Mouse (Mus musculus) heart, postnatal 0 days (tissue): ENCODE data around the gene Poc5. TPM values are rescaled to one million over a fixed set of nuclear protein-coding genes. Genes with fewer than 3 reads are reported as not detected.
A peak's percentile ranks its signal among the peaks of the same experiment; 100 is the strongest.

Experiments
- ATAC-seq: fragments of 200-750 bp; cut with Nextera tagmentation; 2 replicates; pipeline ENCODE4 v1.8.0; 2017; ENCODE audit warnings: low read depth, moderate number of reproducible peaks, moderate library complexity; ENCODE audit not compliant: insufficient read depth
- DNase-seq: peaks from one replicate; pipeline ENCODE4 v3.0.0-alpha.2; 2016; ENCODE audit warnings: low spot score
- H3K27ac ChIP-seq: fragments of 300-500 bp; sonication (generic); 2 replicates; pipeline ENCODE4 v1.5.1; 2014; ENCODE audit warnings: low read depth, mild to moderate bottlenecking
- H3K27me3 ChIP-seq: fragments of 300-500 bp; sonication (generic); 2 replicates; pipeline ENCODE4 v1.6.1; 2014; ENCODE audit warnings: low read length, mixed read lengths; ENCODE audit not compliant: control insufficient read depth, insufficient read depth
- H3K36me3 ChIP-seq: fragments of 300-500 bp; sonication (generic); replicated peaks from 2 replicates; pipeline ENCODE4 v1.6.1; 2014; ENCODE audit warnings: low read length, mixed read lengths; ENCODE audit not compliant: control insufficient read depth, insufficient read depth
- H3K4me1 ChIP-seq: fragments of 300-500 bp; sonication (generic); 2 replicates; pipeline ENCODE4 v1.6.1; 2014; ENCODE audit warnings: antibody characterized with exemption; ENCODE audit not compliant: control insufficient read depth, insufficient read depth
- H3K4me2 ChIP-seq: fragments of 300-500 bp; sonication (generic); 2 replicates; pipeline ENCODE4 v1.6.1; 2014; ENCODE audit warnings: low read depth, mild to moderate bottlenecking, low read length, moderate library complexity
- H3K4me3 ChIP-seq: fragments of 300-500 bp; sonication (generic); 2 replicates; pipeline ENCODE4 v1.5.1; 2014; ENCODE audit warnings: low read depth, low read length
- H3K9ac ChIP-seq: fragments of 300-500 bp; sonication (generic); replicated peaks from 2 replicates; pipeline ENCODE4 v1.6.1; 2014; ENCODE audit warnings: low read depth, low read length, mixed read lengths
- H3K9me3 ChIP-seq: fragments of 300-500 bp; sonication (generic); replicated peaks from 2 replicates; pipeline ENCODE4 v1.6.1; 2016; ENCODE audit warnings: low read length; ENCODE audit not compliant: control insufficient read depth
- CTCF ChIP-seq: IDR thresholded peaks from 2 replicates; pipeline ENCODE4 v1.5.1; 2016; ENCODE audit warnings: antibody characterized with exemption, control low read depth, low read depth
- EP300 ChIP-seq: IDR thresholded peaks from 2 replicates; pipeline ENCODE4 v1.6.1; 2016; ENCODE audit warnings: antibody characterized with exemption, low read depth
- WGBS: fragments of 180-500 bp; shearing (Covaris S2); extraction: QIAGEN DNeasy Blood & Tissue Kit; methylation state at CpG from one replicate; pipeline ENCODE4 v1.1.7; 2014; 5-methylcytosine and 5-hydroxymethylcytosine counted together
- polyA plus RNA-seq: library from polyadenylated mRNA; unstranded; fragments of >200 nt; fragmentation: Nextera tagmentation; extraction: Ambion mirVana; gene quantifications from 2 replicates; pipeline ENCODE4 v1.2.1, GENCODE M21; 2015
- total RNA-seq: library from RNA; depleted of rRNA; stranded (reverse); fragments of >200 nt; gene quantifications from 2 replicates; pipeline ENCODE4 v1.2.3, GENCODE M21; 2014; ENCODE audit warnings: low replicate concordance

Gene Poc5
- total and polyA plus RNA-seq, 2 experiments from 2014 or later: 7.8 to 7.9 TPM

DNA sequence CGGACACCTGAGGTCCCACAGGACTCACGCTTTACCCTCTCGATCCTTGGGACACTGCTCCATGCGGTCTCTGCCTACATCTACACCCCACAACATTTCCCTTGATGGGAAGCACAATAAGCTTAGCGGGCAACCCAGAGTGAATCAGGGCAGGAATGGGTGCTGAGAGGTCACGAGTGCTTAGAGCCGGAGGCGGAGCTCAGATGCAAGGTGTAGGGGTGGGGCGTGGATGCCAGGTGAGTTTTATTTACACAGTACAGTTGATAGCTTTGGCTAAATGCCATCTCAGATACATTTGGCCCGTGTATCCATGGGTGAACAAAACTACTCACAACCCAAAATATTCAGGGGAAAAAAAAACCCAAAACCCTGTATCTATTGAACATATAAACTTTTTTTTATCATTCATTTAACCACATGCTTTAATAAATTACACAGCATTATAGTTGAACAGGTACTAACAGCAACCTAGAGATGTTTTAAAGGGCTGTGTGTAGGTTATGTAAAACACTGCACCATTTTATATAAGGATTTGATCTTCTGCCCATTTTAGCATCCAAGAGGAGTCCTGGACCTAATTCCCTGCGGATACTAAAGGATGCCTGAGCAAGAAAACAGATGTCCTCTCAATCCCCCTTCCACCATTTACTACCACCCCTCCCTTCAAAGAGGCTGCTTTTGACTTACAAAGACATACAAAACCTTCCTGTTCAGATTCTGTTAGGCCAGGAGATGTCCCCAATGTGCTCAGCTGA lies 63.5 kb downstream of the Poc5 start:
- no peaks in the 10 kb centered on the region for H3K36me3 ChIP-seq
- no peak for ATAC-seq
- no peak overlapping the region for H3K4me3 ChIP-seq
- no peak for TF ChIP-seq CTCF
- no peak for TF ChIP-seq EP300
- H3K27me3 ChIP-seq: no peaks in the 10 kb centered on the region
- 86% methylated on average over 11 of the region's 11 CpGs for WGBS
- no peaks in the 10 kb centered on the region for H3K4me1 ChIP-seq
- H3K9ac ChIP-seq: no peak overlapping the region
- no peak for DNase-seq
- H3K27ac ChIP-seq: no peak overlapping the region
- H3K9me3 ChIP-seq: no peaks in the 10 kb centered on the region
- H3K4me2 ChIP-seq: no peak overlapping the region

DNA sequence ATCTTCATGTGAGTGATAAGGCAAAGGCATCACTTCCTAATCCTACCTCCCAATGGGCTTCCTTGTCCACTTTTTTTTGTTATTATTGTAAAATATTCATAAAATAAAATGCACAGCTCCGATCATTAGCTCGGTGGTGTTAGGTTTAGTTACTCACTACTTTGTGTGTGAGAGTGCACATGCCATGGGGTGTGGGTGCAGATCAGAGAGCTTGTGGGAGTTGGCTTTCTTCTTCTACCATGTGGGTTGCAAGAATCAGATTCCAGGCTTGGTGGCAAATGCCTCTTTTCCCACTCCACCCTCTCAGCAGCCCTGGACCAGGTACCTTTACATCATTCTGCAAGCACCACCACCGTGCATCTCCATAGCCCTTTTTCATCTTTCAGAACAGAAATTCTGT lies 64.5 kb downstream of the Poc5 start:
- ATAC-seq (no peak), DNase-seq (no peak)
- H3K9me3 ChIP-seq: no peaks in the 10 kb centered on the region
- no peaks in the 10 kb centered on the region for H3K4me1 ChIP-seq
- H3K9ac ChIP-seq: no peak overlapping the region
- H3K4me2 ChIP-seq: no peak overlapping the region
- no peak overlapping the region for H3K27ac ChIP-seq
- WGBS: 82% methylated on average over 3 of the region's 3 CpGs
- TF ChIP-seq EP300 (no peak), CTCF (no peak)
- no peaks in the 10 kb centered on the region for H3K36me3 ChIP-seq
- H3K4me3 ChIP-seq: no peak overlapping the region
- no peaks in the 10 kb centered on the region for H3K27me3 ChIP-seq

DNA sequence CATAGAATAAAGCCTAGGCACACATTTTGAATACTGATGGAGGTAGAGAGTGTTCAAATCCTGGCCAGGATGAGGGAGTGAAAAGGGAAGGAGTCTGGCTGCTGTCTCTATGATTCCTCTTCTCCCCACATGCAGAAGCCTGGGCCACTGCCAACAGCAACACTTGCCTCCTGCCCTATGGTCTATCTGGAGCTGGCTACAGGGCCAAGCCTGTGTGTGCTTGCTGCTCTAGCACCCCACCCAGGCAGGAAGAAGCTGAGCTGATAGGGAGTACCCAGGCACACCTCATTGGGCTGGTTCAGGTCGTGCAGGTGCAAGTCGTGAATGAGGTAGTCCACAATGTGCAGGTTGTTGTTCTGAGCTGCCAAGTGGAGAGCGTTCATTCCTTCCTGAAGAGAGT lies 66.2 kb downstream of the Poc5 start:
- H3K9me3 ChIP-seq: no peaks in the 10 kb centered on the region
- no peak for TF ChIP-seq EP300
- no peak for TF ChIP-seq CTCF
- H3K27me3 ChIP-seq: no peaks in the 10 kb centered on the region
- no peaks in the 10 kb centered on the region for H3K36me3 ChIP-seq
- no peak overlapping the region for H3K27ac ChIP-seq
- no peaks in the 10 kb centered on the region for H3K4me1 ChIP-seq
- ATAC-seq (no peak), DNase-seq (peak; percentile 15)
- 47% methylated on average over 3 of the region's 3 CpGs for WGBS
- H3K4me2 ChIP-seq: no peak overlapping the region
- no peak overlapping the region for H3K4me3 ChIP-seq
- no peak overlapping the region for H3K9ac ChIP-seq

DNA sequence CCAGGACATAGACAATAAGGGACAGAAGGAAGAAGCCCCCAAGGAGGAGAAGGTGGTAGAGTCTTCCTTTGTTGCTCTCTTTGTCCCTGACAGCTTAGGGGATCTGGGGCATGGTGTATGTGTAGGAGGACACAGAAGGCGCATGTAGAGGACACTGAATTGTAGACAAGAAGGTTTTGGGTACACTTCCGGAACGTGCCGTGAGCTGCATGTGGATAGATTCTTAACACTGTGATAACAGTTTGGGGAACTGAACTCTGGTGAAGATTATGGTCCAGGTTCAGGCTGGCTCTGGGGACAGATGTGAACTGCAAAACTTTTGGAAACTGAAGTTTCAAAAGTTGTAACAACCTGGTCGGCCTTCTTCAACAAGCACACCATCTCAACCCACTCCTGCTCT lies 69.5 kb downstream of the Poc5 start:
- TF ChIP-seq CTCF (no peak), EP300 (no peak)
- H3K4me1 ChIP-seq: no peaks in the 10 kb centered on the region
- no peaks in the 10 kb centered on the region for H3K9me3 ChIP-seq
- no peak overlapping the region for H3K4me2 ChIP-seq
- WGBS: 77% methylated on average over 5 of the region's 5 CpGs
- ATAC-seq (no peak), DNase-seq (no peak)
- no peak overlapping the region for H3K4me3 ChIP-seq
- no peak overlapping the region for H3K27ac ChIP-seq
- no peak overlapping the region for H3K9ac ChIP-seq
- no peaks in the 10 kb centered on the region for H3K36me3 ChIP-seq
- H3K27me3 ChIP-seq: no peaks in the 10 kb centered on the region

DNA sequence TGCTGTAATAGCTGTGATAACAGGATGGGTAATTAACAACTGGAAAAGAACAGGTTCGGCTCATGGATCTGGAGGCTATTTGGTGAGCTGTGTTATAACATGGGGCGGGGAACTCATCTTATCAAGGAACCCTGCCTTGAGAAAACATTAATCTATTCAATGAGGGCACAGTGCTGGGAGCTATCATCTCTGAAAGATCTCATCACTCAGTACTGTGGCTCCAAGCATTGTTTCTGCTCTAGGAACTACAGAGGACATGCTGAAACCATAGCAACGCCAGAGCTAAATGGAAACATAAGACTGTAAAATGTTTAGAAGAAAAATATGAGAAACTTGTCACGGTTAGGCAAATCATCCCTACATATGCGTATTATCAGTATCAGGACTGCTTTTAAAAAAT lies 69.9 kb downstream of the Poc5 start:
- H3K4me3 ChIP-seq: no peak overlapping the region
- no peaks in the 10 kb centered on the region for H3K9me3 ChIP-seq
- no peak overlapping the region for H3K27ac ChIP-seq
- no peak for TF ChIP-seq CTCF
- TF ChIP-seq EP300: no peak
- H3K4me2 ChIP-seq: no peak overlapping the region
- WGBS: 58% methylated on average over 5 of the region's 5 CpGs
- no peak for ATAC-seq
- H3K9ac ChIP-seq: no peak overlapping the region
- H3K27me3 ChIP-seq: no peaks in the 10 kb centered on the region
- no peaks in the 10 kb centered on the region for H3K36me3 ChIP-seq
- DNase-seq: no peak
- H3K4me1 ChIP-seq: no peaks in the 10 kb centered on the region

DNA sequence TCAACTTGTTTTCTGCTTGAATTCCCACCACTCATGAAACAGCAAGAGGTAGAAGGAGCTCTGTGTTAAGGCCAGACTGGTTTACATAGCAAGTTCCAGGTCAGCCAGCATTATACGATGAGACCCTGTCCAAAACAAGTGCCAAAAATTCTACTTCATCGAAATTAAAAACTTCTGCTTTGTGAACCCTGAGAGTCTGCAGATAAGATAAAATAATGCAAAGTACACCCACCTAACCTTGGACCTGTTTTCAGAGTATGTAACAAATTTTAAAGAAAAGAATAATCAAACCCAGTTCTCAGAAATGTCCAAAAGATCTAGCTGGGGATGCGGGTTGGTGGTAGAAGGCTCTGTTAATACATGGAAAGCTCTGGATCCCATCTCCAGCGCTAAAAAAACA lies 70.5 kb downstream of the Poc5 start:
- WGBS: 73% methylated on average over 4 of the region's 4 CpGs
- TF ChIP-seq CTCF: no peak
- TF ChIP-seq EP300: no peak

More for the DNA sequence above, 70.5 kb downstream of the Poc5 start:
- Histone ChIP-seq H3K4me3 (no peak overlapping the region), H3K9ac (no peak overlapping the region), H3K27ac (no peak overlapping the region), H3K9me3 (no peaks in the 10 kb centered on the region), H3K4me2 (no peak overlapping the region), H3K27me3 (no peaks in the 10 kb centered on the region), H3K36me3 (no peaks in the 10 kb centered on the region), H3K4me1 (no peaks in the 10 kb centered on the region)
- DNase-seq (no peak), ATAC-seq (no peak)
